Mouse (Mus musculus): Measurements from ENCODE around the gene Cadps. TPM values are rescaled to one million over a fixed set of nuclear protein-coding genes. Genes with fewer than 3 reads are reported as not detected.

The Cadps gene
- total RNA-seq, 2 experiments from 2014 or later = 224 to 229 TPM

DNA sequence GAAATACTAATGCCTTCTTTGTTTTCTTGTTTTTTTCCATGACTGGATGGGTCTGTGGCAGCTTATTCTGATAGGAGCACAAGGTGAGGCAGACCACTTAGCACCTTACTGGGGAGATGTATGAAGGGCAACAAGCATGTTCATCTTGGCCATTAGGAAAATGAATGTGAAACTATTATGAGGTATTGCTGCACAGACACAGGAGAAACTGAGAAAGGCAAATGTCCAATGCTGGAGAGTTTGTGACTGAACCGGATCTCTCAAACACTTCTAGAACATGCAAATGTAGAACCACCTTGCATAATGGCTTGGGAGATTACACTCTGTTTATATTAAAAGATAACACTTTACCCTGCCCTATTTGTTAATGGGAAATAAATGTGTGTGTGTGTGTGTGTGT is 54.0 kb downstream of the Cadps start:
- no peak for DNase-seq (ENCODE audit: low spot score in 2 of 2)
- intact Hi-C loops (cut with DNase I) = no loop called here

- intact Hi-C loops (cut with DNase I) = no loop called here
Observed at GRCm38 (mm10) chr14:12753237-12753636, 69.6 kb downstream of the Cadps start.

GRCm38 (mm10) chr14:12751821-12752220 is 71.1 kb downstream of the Cadps start:
- intact Hi-C loops (cut with DNase I) = no loop called here
- peak in 1 of 2 experiments; percentile 17 for DNase-seq (ENCODE audit: low spot score in 2 of 2)

More at GRCm38 (mm10) chr14:12753237-12753636, 69.6 kb downstream of the Cadps start:
- peak in 1 of 2 experiments; percentile 74 for DNase-seq (ENCODE audit: low spot score in 2 of 2)

GRCm38 (mm10) chr14:12730979-12731378 is 91.9 kb downstream of the Cadps start:
- no peak for DNase-seq (ENCODE audit: low spot score in 2 of 2)
- intact Hi-C loops (cut with DNase I) = no loop called here

GRCm38 (mm10) chr14:12722452-12723194 is 100.3 kb downstream of the Cadps start:
- DNase-seq (ENCODE audit: low spot score in 2 of 2) = no peak
- intact Hi-C loops (cut with DNase I) = no loop called here

DNA sequence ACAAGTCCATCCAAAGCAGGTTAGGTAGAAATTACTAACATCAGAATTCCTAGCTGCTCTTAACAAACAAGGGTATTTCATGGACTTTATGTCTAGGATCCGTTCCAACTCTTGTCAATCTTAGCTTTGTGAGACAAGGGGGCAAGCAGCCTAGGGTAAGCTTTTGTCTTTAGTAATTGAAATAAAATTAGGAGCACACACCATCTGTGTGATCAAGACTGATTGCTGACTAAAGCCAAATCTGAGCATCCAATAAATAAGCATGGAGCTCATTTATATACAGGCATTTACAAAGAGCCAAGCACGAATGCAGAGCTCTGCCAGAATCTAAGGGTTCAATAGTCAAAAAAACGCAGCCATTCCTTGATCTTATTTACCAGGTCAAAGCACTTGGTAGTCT is 104.1 kb downstream of the Cadps start:
- no peak for DNase-seq (ENCODE audit: low spot score in 2 of 2)
- intact Hi-C loops (cut with DNase I) = no loop called here

- no peak for DNase-seq (ENCODE audit: low spot score in 2 of 2)
- intact Hi-C loops (cut with DNase I) = no loop called here
Observed at GRCm38 (mm10) chr14:12715906-12716659, 106.8 kb downstream of the Cadps start.

- DNase-seq (ENCODE audit: low spot score in 2 of 2) = no peak
- intact Hi-C loops (cut with DNase I) = no loop called here
Observed at GRCm38 (mm10) chr14:12707395-12707794, 115.5 kb downstream of the Cadps start.

DNA sequence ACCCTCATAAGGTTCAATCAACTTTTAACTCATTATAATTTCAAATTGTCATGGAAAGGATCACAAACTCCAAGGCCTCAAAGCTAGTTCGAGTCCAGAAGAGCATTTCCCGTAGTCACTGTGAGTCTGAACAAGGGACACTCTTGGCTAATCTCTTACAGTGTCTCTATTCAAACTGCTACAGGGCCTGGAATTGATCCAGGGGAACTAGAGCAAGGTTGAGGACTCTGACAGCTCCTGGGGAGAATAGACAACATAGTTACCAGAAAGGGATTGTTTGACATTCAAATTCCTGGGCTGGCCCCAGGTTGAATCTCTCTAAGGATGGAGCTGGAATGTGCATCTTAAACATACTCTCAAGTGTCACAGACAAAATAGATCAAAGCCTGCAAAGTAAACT is 118.4 kb downstream of the Cadps start:
- intact Hi-C loops (cut with DNase I) = no loop called here

GRCm38 (mm10) chr14:12690201-12690600 is 132.7 kb downstream of the Cadps start:
- intact Hi-C loops (cut with DNase I) = no loop called here
- DNase-seq (ENCODE audit: low spot score in 2 of 2) = peak in 1 of 2 experiments; percentile 66

More for the DNA sequence above, 118.4 kb downstream of the Cadps start:
- DNase-seq (ENCODE audit: low spot score in 2 of 2) = no peak

DNA sequence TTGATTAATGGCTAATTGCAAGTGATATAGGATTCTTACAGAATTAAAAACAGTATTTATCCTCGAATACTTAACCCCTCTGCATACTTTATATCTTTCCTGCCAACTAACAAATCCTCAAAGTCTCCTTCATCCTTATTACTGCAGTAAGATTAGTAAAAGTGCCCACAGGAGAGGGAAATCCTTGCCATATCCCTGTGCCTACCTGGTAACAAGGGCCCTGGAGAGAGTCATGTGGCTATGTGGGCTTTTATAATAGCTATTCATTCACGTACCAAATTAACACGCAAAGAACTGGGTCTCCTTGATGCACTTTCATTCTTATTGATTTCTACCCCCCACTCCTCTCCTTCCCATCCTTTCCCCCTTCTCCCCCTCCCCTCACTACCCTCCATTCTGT is 137.9 kb downstream of the Cadps start:
- no peak for DNase-seq (ENCODE audit: low spot score in 2 of 2)
- intact Hi-C loops (cut with DNase I) = no loop called here

DNA sequence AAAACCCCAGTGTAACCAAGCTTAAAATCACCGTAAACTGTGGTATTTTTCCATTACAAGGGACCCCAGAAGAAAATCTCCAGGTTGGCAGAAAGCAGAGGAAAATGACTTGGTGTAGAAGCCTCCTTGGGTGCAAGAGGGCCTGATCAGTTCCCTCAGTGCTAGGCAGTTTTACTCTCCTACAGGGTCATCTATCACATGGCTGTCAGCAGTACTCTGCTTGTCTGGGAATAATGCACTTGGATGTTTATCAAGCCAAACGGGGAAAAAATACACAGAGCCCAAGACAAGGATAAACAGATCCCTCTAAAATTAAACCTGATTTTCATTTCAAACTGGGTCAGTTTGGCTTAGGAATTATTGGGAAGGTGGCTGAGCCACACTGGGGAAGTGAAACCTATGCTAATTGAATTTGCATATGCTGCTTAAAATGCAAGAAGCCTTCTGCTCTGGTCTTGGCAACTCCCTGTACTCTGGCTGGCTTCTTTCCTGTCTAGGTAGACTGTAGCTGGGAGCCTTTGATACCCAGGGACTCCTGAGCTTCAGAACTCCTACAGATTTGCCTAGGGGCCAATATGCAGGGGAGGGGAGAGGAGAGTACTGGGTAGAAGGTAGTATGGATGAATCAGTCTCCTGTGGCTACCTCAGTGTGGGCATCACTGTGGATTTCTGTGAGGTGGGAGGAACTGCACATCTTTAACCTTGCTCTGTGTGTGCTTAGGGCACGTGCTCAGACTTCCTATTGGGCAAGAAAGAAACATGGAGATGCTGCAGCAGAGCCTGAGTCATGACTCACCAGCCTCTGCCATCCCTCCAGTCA is 141.8 kb downstream of the Cadps start:
- peak in 1 of 2 experiments; percentile 65 for DNase-seq (ENCODE audit: low spot score in 2 of 2)
- intact Hi-C loops (cut with DNase I) = no loop called here

GRCm38 (mm10) chr14:12661430-12661829 is 161.4 kb downstream of the Cadps start:
- DNase-seq (ENCODE audit: low spot score in 2 of 2) = no peak
- intact Hi-C loops (cut with DNase I) = no loop called here

DNA sequence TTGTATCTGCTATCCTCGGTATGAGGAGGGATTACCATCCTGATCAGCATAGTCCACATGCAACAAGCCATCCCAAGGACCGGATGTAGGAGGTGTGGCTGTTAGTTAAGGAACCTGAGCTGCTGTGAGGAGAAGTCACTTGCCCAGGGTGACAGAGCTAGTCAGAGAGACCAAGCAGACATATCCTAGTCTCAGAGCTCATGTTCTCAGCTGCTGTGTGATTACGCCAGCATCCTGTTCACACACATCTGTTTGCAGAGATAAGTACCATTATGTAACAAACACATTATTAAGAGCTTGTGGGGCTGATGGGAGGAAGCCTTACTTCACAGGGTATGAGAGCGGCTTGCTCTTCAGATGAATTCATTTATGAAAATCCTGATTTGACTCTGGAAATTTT is 165.5 kb downstream of the Cadps start:
- DNase-seq (ENCODE audit: low spot score in 2 of 2) = no peak
- intact Hi-C loops (cut with DNase I) = no loop called here

DNA sequence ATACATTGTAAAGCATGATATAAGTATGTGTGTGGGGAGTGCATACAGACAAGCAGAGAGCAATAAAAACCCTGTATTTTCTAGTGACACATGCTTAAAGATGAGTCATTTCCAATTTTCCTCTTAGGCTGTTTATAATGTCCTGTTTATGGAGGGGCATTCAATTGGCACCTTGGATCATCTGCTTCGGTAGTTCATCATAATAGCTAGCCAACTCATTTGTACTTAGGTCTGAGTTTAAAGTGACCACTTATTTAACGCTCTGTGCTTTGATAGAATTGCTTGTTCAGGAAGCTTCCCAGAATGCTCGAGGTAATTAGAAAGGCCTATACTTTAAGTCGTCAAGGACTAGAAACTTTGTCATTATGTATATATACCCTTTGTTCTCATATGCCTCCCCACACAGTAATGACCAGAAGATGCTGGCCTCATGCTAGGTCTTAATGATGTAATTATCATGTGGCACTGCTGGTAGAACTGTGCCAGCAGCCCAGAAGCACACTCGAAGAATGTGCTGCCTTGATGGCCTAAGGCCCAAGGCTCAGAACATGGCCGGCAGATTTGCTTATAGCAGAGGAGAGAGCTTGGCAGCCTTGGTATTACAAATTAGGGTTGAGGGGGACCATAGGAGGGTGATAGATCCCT is 179.9 kb downstream of the Cadps start:
- no peak for DNase-seq (ENCODE audit: low spot score in 2 of 2)
- intact Hi-C loops (cut with DNase I) = no loop called here

GRCm38 (mm10) chr14:12638762-12639161 is 184.1 kb downstream of the Cadps start:
- DNase-seq (ENCODE audit: low spot score in 2 of 2) = no peak
- intact Hi-C loops (cut with DNase I) = no loop called here

DNA sequence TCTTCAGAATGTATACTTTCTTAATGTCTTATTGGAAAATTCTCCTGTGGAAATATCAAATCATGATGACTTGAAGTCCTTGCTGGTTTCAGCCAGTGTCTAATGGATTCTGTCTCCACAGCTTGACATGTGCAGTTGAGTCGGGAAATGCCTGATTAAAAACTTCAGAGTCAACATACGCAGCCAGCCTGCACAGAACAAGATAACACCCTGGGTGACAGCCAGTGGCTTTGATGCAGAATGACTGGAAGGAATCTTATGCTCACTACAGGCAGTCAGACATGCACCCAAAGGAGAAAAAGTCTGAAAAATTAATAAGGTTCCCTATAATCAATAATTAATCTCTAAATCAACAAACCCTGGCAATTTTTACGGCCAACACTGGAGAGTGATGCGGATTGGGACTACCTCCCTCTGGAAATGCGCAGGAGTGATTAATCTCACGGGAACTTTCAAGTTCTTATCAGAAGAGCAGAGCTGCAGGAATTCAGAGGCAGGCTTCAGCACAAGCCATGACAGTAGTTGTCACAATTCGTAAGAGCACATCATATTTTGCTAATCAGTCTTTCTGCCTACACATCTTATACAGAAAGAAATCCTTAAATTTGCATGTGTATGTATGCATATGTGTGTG is 185.6 kb downstream of the Cadps start:
- intact Hi-C loops (cut with DNase I) = no loop called here
- no peak for DNase-seq (ENCODE audit: low spot score in 2 of 2)

GRCm38 (mm10) chr14:12624256-12625130 is 198.4 kb downstream of the Cadps start:
- intact Hi-C loops (cut with DNase I) = loop anchor here (1.0 to 5.0 kb wide), 2 partner anchors 193 to 574 kb away; no protein-coding TSS in a partner anchor
- DNase-seq (ENCODE audit: low spot score in 2 of 2) = peak; percentile 19 to 61

Data from left cerebral cortex, postnatal 25 days (tissue).